In the genomic region with DNA sequence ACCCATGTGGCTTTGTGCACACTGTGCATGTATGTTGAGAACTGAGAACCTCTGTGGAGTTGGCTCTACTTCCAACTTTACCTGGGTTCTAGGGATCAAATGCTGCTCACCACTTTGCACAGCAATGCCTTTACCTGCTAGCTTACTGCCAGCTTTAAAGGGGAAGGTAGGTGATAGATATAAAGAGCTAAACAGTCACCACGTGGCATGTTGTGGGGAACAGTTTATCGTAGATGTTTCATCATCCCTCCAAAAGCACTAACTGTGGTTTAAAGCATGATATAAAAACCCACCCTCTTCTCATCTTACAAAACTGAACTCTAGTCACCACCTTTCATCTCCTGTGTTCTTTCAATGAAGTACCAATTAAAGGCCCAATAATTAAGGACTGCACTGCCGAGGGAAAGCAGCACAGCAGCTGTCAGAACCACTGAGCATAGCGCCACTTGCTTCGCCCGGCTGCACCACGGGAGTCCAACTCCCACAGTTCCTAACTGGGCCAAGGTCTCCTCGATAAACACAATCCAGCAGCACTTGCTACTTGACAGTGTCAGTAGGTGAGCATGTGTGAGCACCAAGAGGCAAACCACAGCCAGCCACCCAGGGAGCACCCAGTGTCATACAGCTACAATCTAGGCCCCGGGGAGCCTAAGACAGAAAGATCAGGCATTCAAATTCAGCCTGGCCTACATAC, we compare ENCODE assay signal across 41 mouse cellular contexts. TPM values are rescaled to one million over a fixed set of nuclear protein-coding genes. Genes with fewer than 3 reads are reported as not detected.
A peak's percentile ranks its signal among the peaks of the same experiment; 100 is the strongest.
DNase-seq lines count a peak whose midpoint lies in the region; ATAC-seq lines count a peak whose summit lies in the region.
"Had no signal": no experiment of that assay in that cellular context is flagged by ENCODE, and none has a peak within 500 bp of the region (broad histone marks: within the 10 kb centered on the region; RNA-seq: fewer than 3 reads in every experiment).

No protein-coding gene starts in this region.

- DNase-seq in heart, adult 11 months: peak; percentile 70
- DNase-seq in heart, postnatal 4 days: no peak
- DNase-seq in testis, postnatal 14 days (ENCODE audit: low spot score): peak; percentile 65
- no peak for DNase-seq in testis, postnatal 10 days (ENCODE audit: low spot score)
- peak; percentile 53 to 62 for DNase-seq in adrenal gland, postnatal 36 days
- DNase-seq: cerebellum, adult 8-10 months; cerebellum, postnatal 25 days; forebrain, postnatal 0 days; gastrocnemius, postnatal 10 days; kidney, adult 9 months; kidney, postnatal 25 days; layer of hippocampus, postnatal 36 days; lung, embryonic 14.5 days; lung, postnatal 14 days; right cerebral cortex, postnatal 14 days; thymus, postnatal 14 days had no signal

- ATAC-seq in inflammation-experienced regulatory T-cells, adult 6 months: no peak
- no peak for ATAC-seq in frontal cortex, adult (ENCODE audit: low TSS enrichment)
- ATAC-seq: forebrain, postnatal 0 days; hindbrain, postnatal 0 days; intestine, embryonic 16.5 days; midbrain, embryonic 15.5 days had no signal

RNA-seq across cellular contexts. Expression of a gene that starts 20.8 kb away (rescaled TPM):
- 10 to 100 TPM; 54.3 to 55.2 TPM for total RNA-seq in heart, postnatal 4 days (2021)
- total RNA-seq in adrenal gland, postnatal 36 days (2021): 10 to 100 TPM; 57.6 to 69.1 TPM
- 100 to 1,000 TPM; 164 to 225 (median 209) TPM for polyA plus RNA-seq in inflammation-experienced regulatory T-cells, adult 6 months (2017; shearing (Covaris generic))

RNA-seq across cellular contexts. Expression of a gene that starts 26.3 kb away (rescaled TPM):
- not detected for total RNA-seq in heart, postnatal 4 days (2021)
- total RNA-seq in adrenal gland, postnatal 36 days (2021): 1 to 10 TPM; 1.3 to 1.8 TPM
- polyA plus RNA-seq in inflammation-experienced regulatory T-cells, adult 6 months (2017; shearing (Covaris generic)): 1 to 10 TPM; 1.0 to 2.0 (median 1.9) TPM
- total RNA-seq: G1E; gastrocnemius, postnatal 10 days; granulocyte monocyte progenitor cell, adult 5-6 weeks; heart, postnatal 25 days; liver, adult 2 months; neutrophil, adult 5-6 weeks had no signal
- polyA plus RNA-seq: G1E; liver, adult 2 months had no signal

RNA-seq across cellular contexts. Expression of a gene that starts 41.1 kb away (rescaled TPM):
- total RNA-seq in heart, postnatal 4 days (2021): not detected
- total RNA-seq in adrenal gland, postnatal 36 days (2021): not detected
- not detected for polyA plus RNA-seq in inflammation-experienced regulatory T-cells, adult 6 months (2017; shearing (Covaris generic))
- total RNA-seq: adrenal gland, adult 18-20 months; forebrain, postnatal 0 days; G1E; gastrocnemius, postnatal 10 days; granulocyte monocyte progenitor cell, adult 5-6 weeks; heart, postnatal 25 days; hindbrain, postnatal 0 days; layer of hippocampus, postnatal 36 days; left cerebral cortex, postnatal 10 days; neutrophil, adult 5-6 weeks had no signal
- polyA plus RNA-seq: embryonic facial prominence, embryonic 10.5 days; embryonic facial prominence, embryonic 15.5 days; forebrain, embryonic 12.5 days; forebrain, postnatal 0 days; G1E; hindbrain, embryonic 12.5 days; hindbrain, postnatal 0 days; limb, embryonic 12.5 days; midbrain, embryonic 10.5 days; neural tube, embryonic 11.5 days had no signal

RNA-seq across cellular contexts. Expression of a gene that starts 52.5 kb away (rescaled TPM):
- total RNA-seq in heart, postnatal 4 days (2021): not detected
- total RNA-seq in adrenal gland, postnatal 36 days (2021): not detected
- polyA plus RNA-seq in inflammation-experienced regulatory T-cells, adult 6 months (2017; shearing (Covaris generic)): not detected
- total RNA-seq: adrenal gland, adult 18-20 months; forebrain, postnatal 0 days; G1E; gastrocnemius, postnatal 10 days; granulocyte monocyte progenitor cell, adult 5-6 weeks; heart, postnatal 25 days; hindbrain, postnatal 0 days; layer of hippocampus, postnatal 36 days; left cerebral cortex, postnatal 10 days; liver, adult 2 months; neutrophil, adult 5-6 weeks had no signal
- polyA plus RNA-seq: embryonic facial prominence, embryonic 10.5 days; embryonic facial prominence, embryonic 15.5 days; forebrain, embryonic 12.5 days; forebrain, postnatal 0 days; G1E; heart, embryonic 10.5 days; heart, embryonic 15.5 days; hindbrain, embryonic 12.5 days; hindbrain, postnatal 0 days; intestine, embryonic 16.5 days; limb, embryonic 12.5 days; liver, adult 2 months; liver, embryonic 15.5 days; lung, embryonic 14.5 days; midbrain, embryonic 10.5 days; midbrain, embryonic 15.5 days; neural tube, embryonic 11.5 days; small intestine, adult 2 months; stomach, embryonic 14.5 days; testis, adult 2 months had no signal

Comparison
In these comparisons a context has a peak if more than half of its experiments do, and no peak if none do; other contexts are left out.
1. DNase-seq: peak in heart, adult 11 months (single experiment), testis, postnatal 14 days (single experiment) and adrenal gland, postnatal 36 days (2 of 2); none in heart, postnatal 4 days (single experiment) and testis, postnatal 10 days (single experiment).